Mouse (Mus musculus) 3134 (cell line): Measurements from ENCODE around the gene Tmem248.
A peak's percentile ranks its signal among the peaks of the same experiment; 100 is the strongest.
"Not testable (repeated sequence)": the region's sequence is repeated elsewhere in the genome, so short reads cannot be mapped to it uniquely, and the experiment has no call there.

Experiments used
- DNase-seq: peaks from one replicate; pipeline ENCODE4 v3.0.0-alpha.2; 2011; ENCODE audit warnings: low spot score; ENCODE audit not compliant: insufficient read length; ENCODE audit errors: extremely low read depth

Tmem248 gene

DNA sequence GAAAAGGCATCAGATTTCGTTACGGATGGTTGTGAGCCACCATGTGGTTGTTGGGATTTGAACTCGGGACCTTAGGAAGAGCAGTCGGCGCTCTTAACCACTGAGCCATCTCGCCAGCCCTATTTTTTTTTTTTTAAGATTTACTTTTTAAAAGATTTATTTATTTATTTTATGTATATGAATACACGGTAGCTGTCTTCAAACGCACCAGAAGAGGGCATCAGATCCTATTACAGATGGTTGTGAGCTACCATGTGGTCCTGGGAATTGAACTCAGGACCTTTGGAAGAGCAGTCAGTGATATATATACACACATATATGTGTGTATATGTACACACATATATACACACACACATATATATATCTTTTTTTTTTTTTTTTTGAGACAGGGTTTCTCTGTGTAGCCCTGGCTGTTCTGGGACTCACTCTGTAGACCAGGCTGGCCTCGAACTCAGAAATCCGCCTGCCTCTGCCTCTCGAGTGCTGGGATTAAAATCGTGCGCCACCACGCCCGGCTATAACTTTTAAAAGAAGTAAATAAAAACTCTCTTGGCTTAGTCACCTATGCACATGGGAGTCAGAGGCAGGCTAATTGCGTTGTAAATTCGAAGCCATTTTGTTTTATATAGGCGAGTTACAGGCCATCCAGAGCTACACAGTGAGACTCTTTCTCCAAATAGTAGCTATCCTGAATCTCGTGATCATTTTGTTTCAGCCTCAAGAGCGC is 39.1 kb downstream of the Tmem248 start:
- not testable (repeated sequence) for DNase-seq

DNA sequence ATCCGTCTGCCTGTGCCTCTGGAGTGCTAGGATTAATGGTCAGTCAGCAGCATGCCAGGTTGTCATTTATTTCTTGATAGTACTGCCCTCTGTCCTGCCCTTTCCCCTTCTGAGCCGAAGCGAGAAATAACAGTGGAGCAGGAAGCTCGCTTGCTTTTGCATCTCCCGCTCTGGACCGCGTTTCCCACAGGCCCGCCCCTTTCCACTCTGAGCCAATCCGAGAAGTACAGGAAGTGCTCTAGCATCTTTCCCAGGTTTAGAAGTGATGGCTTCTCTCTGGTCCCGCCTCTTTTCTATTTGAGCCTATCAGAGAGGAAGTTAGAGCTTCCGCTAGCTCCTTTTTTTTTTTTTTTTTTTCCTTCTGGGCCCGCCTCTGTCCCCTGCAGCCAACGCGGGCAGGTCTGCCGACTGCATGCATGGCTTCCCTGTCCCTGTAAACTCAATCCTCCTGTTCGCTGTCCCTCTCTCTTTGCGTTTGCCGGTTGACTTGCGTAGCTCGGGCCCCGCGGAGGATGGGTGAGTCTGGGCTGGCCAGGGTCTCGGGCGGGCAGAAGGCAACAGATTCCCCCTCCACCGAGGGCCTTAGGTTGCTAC is 39.9 kb downstream of the Tmem248 start:
- DNase-seq, result peak; percentile 86

DNA sequence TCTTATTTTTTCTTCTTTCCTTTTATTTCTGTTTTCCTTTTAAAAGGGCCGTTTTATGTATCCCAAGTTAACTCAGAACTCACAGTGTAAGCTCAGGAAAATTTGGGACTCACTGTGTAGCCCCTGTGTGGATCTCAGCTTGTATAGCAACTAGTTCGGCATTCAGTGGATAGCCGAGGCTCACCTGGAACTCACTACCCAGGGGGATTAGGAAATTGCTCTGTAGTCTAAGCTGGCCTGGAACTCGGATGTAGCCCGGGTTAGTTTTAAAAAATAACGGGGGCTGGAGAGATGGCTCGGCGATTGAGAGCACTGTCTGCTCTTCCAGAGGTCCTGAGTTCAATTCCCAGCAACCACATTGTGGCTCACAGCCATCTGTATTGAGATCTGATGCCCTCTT is 40.4 kb downstream of the Tmem248 start:
- no peak for DNase-seq

DNA sequence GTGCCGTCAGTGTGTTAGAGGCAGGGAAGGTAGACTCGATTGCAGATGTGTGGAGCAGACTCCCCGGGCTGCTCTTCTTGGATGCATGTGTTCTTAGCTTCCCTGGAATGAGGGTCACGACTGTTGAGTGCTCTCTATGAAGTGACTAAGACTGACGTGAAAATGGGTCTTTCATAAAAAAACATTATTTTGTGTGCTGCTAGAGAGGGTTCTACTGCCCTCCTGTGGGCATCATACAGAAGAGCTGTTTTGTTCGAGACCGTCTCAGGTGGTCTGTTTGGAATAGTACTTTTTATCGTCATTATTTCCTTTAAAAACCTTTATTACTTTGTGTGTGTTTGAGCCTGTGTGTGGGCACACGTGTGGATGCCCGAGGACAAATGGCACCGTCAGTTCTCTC is 46.6 kb downstream of the Tmem248 start:
- DNase-seq, result no peak

DNA sequence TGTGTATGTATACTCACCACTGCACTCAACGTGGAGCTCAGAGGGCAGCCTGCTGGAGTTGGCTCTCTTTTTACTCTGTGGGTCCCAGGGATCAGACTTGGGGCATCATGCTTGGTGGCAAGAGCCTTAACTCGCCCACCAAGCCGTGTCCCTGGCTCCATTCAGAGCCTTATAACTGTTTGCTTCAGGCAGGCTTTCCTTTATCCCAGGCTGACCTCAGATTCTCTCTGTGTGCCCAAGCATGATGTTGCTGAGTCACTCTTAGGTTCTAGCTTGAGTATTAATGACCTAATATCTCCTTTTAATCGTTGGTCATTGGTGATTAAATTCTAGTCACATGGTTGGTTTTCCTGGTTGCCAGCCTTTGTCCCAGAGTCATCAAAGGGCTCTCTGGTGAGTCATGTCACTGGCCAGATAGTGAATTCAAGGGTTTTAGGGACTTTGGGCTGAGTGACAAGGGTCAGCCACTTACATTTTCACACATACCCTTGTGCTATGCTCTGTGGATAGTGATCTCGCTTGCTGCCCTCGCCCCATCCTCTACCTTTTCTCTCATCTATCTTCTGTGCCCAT is 47.6 kb downstream of the Tmem248 start:
- no peak for DNase-seq

DNA sequence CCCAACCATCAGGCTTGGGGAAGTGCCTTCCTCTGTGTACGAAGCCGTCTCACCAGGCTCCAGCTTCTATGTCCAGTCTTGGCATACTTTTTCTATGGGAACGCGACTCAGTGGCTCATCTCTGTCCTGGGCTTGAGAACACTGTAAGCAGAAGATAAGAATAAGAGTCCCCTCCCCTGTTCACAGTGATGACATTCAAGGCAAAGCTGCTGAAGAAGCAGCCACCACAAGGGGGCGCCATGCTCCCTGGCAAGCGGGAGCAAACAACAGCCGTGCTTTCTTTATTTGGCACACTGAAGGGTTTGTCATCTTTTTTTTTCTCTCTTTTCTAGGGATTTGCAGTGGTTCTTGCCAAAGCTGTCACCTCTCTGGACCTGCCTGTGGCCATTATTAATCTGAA is 49.8 kb downstream of the Tmem248 start:
- no peak for DNase-seq

DNA sequence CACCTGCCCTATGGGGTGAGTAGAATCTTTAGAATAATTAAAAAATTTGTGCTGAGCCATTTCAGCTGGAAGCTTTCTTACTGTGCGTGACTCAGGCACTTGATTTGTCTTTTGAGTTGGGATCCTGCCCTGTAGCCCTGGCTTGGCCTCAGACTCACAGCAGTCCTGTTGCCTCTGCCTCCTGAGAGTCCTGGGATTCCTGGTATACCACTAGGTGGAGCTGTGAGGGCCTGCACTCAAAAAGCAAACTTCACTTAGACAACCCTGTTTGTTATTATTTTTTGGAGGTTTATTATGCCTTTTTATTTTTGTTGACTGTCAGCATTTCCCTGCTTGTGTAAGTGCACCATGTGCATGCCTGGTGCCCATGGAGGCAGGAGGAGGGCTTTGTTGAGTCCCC is 50.4 kb downstream of the Tmem248 start:
- no peak for DNase-seq

DNA sequence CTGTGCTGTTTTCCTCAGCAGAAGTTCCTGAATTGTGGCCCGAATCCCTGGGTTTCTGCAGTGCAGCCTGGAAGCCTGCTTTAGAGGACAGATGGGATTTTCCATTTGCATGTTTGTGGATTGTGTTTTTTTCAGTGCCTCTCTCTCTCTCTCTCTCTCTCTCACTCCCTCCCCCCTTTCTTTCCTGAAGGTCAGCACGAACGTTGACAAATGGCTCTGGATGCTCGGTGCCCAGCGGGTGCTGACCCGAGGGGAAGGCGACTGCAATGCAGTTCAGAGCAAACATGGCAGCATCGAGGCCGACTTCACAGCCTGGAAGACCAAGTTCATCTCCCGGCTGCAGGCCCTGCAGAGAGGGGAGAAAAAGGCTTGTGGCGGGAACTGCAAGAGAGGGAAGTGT is 52.1 kb downstream of the Tmem248 start:
- no peak for DNase-seq

DNA sequence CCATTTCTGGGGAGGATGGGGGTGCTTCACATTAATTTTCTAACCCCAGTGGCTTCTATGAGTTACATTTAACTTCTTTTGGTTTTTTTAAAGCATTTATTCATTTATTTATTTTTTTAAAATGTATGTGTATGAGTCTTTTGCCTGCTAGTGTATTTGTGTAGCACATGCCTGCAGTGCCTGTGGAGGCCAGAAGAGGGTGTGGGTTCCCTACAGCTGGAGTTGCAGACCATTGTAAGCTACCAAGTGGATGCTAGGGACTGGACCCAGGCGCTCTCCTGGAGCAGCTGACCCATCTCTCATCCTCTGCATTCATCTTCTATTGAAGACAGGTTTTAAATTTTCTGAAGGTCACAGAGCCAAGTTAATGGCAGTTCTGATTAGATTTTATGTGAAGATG is 55.5 kb downstream of the Tmem248 start:
- DNase-seq, result no peak

DNA sequence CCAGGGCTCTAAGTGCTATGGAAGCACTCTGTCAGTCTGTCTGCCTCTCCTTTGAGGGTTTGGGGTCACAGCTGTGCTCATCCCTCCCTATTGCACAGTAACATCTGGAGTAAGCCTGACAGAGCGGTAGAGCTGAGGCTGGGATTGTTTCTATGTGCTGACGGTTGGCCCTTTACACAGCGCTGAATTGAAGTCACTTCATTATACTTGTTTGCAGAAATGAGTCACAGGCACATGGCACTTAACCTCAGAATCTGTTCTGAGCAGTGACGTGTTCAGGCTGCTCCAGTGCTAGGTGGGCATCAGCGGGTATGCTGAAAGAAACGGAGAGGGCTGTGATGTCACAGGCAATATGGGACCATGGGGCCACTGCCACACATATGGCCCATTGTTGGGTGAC is 56.2 kb downstream of the Tmem248 start:
- no peak for DNase-seq

DNA sequence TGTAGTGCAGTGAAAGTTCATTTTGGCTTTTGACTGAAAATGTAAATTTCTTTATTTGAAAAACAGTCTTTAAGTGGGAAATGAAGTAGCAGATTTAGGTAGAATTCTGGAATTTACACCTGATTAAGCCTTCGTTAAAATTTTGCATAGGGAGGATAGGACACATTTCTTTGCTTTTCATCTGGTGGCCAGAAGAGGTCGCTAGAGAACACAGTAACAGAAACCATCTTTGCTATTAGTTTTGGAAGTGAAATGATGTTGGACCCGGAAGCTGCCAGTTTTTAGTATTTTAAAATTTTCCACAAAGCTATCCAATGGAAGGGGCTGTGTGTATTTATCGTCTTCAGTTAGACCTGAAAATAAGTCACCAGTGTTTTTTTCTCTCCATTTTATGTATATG is 58.6 kb downstream of the Tmem248 start:
- no peak for DNase-seq

DNA sequence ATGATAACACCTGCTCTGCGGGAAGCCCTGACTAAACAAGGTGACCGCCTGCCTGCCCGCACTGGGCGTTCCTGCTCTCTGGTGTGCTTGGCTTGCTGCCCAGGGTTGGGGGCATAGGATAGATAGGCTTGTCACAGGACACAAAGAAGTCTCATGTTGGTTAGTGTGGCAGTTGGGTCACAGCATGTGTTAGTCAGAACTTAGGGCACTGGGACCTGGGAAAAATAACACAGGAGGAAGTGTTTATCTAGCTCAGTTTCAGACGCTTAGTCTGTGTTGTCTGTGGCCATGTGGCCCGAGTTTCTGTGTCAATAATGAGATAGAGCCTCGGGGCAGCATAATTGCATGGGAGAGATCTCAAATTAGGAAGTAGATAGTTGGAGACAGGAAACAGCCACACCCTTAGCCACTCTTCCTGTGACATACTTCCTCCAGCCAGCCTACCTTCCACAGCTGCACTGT is 61.2 kb downstream of the Tmem248 start:
- DNase-seq, result no peak

DNA sequence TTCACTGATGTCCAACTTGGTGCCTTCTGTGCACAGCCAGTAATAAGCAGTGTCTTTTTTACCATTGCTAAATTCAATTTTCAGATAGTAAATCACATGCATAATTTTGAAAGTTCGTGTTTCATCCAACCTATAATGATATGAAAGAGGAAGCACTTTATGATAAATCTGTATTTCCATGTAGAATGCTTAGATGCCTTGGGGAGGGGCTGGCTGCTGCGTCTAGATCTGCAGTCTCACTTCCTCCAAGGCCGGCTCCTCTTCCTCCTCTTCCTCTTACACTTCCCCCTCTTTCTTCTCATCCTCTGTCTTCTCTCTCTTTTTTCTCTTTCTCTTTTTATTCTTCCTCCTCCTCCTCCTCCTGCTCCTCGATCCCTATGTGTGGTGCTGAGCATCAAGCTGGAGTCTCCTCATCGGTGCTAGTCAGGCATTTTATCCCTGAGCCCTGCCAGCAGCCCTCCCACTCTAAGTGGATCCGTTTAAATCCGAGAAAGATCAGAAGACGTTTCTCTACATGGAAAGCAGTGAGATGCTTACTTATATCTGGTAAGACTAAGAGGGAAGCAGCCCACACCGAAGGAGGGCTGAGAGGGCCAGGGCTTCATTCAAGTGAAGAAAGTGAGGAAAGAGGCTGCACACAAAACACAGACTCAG is 66.3 kb downstream of the Tmem248 start:
- no peak for DNase-seq

DNA sequence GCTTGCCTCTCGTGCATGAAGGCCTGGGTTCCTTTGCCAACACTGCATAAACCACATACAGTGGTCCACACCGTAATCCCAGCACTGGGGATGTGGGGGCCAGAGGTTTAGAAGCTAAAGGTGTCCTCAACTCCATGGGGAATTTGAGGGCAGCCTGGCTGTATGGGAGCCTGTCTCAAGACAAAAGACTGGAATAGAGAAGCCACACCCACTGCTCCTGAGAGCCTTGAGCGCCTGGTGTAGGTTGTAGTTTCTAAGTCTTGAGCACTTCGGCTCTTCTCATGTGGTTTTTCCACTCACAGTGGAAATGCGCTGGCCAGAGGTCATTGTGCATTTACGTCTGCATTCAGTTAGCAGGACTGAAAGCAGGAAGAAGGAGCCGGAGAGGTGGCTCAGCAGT is 71.2 kb downstream of the Tmem248 start:
- no peak for DNase-seq

DNA sequence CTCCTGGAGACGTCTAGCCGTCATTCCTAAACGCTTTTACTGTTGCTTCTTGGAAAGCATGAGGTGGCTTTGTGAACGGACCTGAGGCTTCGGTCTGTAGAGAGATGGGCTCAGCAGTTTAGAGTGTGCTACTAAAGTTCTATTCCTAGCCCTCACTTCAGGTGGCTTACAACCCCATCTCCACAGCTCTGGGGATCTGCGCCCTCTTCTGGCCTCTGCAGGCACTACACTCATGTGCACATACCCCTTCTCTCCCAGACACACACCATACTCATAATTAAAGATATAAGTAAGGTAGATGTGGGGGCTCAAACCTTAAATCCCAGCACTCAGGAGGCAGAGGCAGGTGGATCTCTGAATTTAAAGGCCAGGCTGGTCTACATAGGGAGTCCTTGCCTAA is 73.4 kb downstream of the Tmem248 start:
- DNase-seq, result no peak

DNA sequence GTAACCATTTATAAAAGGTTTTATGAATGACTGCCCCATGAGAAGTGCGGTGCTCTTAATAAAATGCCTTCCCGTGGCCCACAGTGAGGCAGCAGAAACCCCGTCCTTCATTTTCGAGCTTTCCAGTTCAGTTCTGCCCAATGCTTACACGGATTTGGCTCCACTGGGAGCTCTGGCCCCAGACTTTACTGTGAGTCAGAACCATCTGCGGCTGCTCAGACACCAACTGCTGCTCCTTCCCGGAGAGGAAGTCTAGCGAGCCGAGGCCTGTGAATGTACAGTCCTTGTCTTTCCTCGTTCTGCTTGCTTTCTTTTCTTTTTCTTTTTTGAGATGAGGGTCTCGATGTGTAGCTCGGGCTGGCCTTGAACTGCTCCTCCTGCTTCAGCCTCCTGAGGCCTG is 73.9 kb downstream of the Tmem248 start:
- no peak for DNase-seq

DNA sequence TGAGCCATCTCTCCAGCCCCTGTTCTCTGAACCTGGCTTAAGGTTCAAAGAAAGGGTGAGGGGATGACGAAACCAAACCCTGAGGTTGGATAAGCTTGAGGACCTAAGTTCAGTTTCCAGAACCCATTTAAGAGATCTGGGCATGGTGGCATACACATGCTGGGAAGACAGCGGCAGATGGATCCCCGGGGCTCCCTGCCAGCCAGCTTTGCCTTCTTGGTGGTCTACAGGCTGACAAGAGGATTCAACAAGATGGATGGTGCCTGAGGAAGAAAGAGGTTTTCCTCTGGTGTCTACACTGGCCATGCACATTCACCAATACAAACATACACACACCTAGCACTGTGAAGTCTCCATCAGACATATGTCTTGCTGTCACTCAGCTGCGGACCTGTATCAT is 76.1 kb downstream of the Tmem248 start:
- DNase-seq, result no peak
